Mouse (Mus musculus): ENCODE results near the gene Rab38. TPM values are rescaled to one million over a fixed set of nuclear protein-coding genes. Genes with fewer than 3 reads are reported as not detected.

Rab38 gene
- polyA plus RNA-seq, 1 experiment = 2.3 TPM

- H3K36me3 ChIP-seq (ENCODE audit: control insufficient read depth, insufficient read depth, low read length, poor library complexity, severe bottlenecking) = no peaks in the 10 kb centered on the region
- no peak overlapping the region for H3K27ac ChIP-seq (ENCODE audit: insufficient read depth, low read length)
- no peaks in the 10 kb centered on the region for H3K4me1 ChIP-seq (ENCODE audit: control insufficient read depth, insufficient read depth, low read length)
- no peak overlapping the region for H3K9ac ChIP-seq (ENCODE audit: low read depth, poor library complexity, severe bottlenecking)
- TF ChIP-seq POLR2A (IDR thresholded peaks at IDR 0.05; ENCODE audit: insufficient read depth, low read length) (no peak), EP300 (IDR thresholded peaks at IDR 0.05; ENCODE audit: insufficient read depth, low read depth, low read length) (no peak), CTCF (IDR thresholded peaks at IDR 0.05; ENCODE audit: low read depth, low read length) (no peak)
- H3K4me3 ChIP-seq (ENCODE audit: low read depth, low read length) = no peak overlapping the region
- H3K27me3 ChIP-seq (ENCODE audit: control insufficient read depth, insufficient read depth, low read length, poor library complexity, severe bottlenecking) = no peaks in the 10 kb centered on the region
- H3K9me3 ChIP-seq (replicated peaks; ENCODE audit: control insufficient read depth, insufficient read depth, low read length, poor library complexity, severe bottlenecking) = no peaks in the 10 kb centered on the region
Observed at GRCm38 (mm10) chr7:88536127-88536531, 106.1 kb downstream of the Rab38 start.

DNA sequence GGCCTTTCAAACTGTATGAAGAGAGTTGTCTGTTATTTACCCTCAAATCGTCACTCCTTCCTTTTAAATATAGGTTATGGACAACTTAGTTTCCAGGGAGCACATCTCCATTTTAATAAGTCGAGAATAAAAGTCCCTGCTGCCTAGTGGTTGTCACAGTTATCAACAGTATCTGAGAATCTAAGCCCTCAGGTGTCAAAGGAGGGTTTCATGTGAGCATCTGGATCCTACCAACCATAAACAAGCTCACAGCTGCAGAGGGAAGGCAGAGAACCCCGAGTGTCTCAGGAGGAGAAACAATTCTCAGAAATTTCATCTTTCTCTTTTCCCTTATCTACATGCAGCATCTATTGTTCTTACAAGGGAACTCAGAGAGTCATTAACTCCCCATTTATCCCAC, 106.7 kb downstream of the Rab38 start:
- Histone ChIP-seq H3K4me3 (ENCODE audit: low read depth, low read length) (no peak overlapping the region), H3K9ac (ENCODE audit: low read depth, poor library complexity, severe bottlenecking) (no peak overlapping the region), H3K4me1 (ENCODE audit: control insufficient read depth, insufficient read depth, low read length) (no peaks in the 10 kb centered on the region), H3K36me3 (ENCODE audit: control insufficient read depth, insufficient read depth, low read length, poor library complexity, severe bottlenecking) (no peaks in the 10 kb centered on the region), H3K27ac (ENCODE audit: insufficient read depth, low read length) (no peak overlapping the region), H3K9me3 (replicated peaks; ENCODE audit: control insufficient read depth, insufficient read depth, low read length, poor library complexity, severe bottlenecking) (no peaks in the 10 kb centered on the region), H3K27me3 (ENCODE audit: control insufficient read depth, insufficient read depth, low read length, poor library complexity, severe bottlenecking) (no peaks in the 10 kb centered on the region)
- no peak for TF ChIP-seq POLR2A (IDR thresholded peaks at IDR 0.05; ENCODE audit: insufficient read depth, low read length)
- TF ChIP-seq EP300 (IDR thresholded peaks at IDR 0.05; ENCODE audit: insufficient read depth, low read depth, low read length) = no peak
- no peak for TF ChIP-seq CTCF (IDR thresholded peaks at IDR 0.05; ENCODE audit: low read depth, low read length)

Other genes with a start within 250 kb of the Rab38 start
- 27.2 and 31.1 TPM in 2 replicates for gene Ctsc, start 152.2 kb upstream of the Rab38 start, polyA plus RNA-seq (2011; ENCODE audit: insufficient read depth, insufficient read length, low read depth, missing spikeins)

All from ES-Bruce4 (cell line).